Mouse (Mus musculus): ENCODE measurements around the gene Ppp1r7. TPM values are rescaled to one million over a fixed set of nuclear protein-coding genes. Genes with fewer than 3 reads are reported as not detected.

Gene Ppp1r7
- 31.6 and 46.4 TPM in 2 replicates for polyA plus RNA-seq (2015; fragmentation: Nextera tagmentation; extraction: Ambion mirVana)

GRCm38 (mm10) chr1:93342648-93343503, at the start of gene Ppp1r7, which contains the start of gene Pask:
Ppp1r7 (plus strand) TSS chr1:93342854.
Pask (minus strand) TSS chr1:93343482.

DNA sequence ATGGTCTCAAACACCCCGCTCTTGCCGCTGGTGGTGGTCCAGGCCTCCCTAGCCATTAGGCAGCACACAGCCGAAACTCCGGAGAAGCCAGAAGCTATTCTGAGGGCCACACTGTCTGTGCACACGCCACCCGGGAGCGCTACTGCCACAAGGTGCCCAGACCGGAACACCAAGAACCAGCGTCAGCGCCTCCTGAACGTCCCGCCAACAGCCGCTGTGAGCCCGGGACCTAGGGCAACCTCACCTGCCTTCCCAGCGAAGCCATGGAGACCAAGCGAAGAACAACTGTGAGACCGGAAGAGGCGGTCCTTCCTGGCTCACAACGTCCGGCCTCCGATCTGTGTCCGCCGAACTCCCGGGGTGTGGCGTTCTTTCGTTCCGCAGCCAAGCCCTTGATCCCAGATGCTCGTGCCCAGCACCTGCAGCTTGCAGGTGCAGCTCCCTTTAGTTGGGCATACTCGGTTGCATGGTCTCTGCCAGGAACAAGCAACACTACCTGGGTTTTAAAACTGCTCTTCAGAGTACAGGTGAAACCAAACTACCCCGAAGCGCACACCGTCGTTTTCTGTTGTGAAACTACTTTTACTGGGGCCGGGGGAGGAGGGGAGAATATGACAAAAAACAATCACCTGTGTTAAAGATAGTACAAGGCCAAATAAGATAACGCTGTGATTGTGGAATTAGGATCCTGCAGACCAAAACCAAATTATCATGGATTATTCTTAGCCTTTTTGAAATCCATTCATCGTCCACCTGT, 36.9 kb upstream of the Ppp1r7 start, which contains the start of gene Mterf4:
Mterf4 (minus strand) TSS at position 335 of the 757 bp plus-strand sequence.

GRCm38 (mm10) chr1:93373665-93374064, 31.0 kb downstream of the Ppp1r7 start, which contains the start of gene Ano7:
Ano7 (plus strand) TSS chr1:93373930.

Small RNA genes lying within 50 kb of the gene (microRNA-seq; reads per million reads assigned to microRNA genes)
- not detected for gene Mir6345 (ENCODE audit: borderline replicate concordance, insufficient number of aligned reads)
- not detected for gene Mir6902 (ENCODE audit: borderline replicate concordance, insufficient number of aligned reads)

Other genes with a start within 250 kb of the Ppp1r7 start
- gene Kif1a, start 240.9 kb upstream of the Ppp1r7 start, polyA plus RNA-seq (2015; fragmentation: Nextera tagmentation; extraction: Ambion mirVana), result 34.3 and 67.0 TPM in 2 replicates
- gene Agxt, start 207.6 kb upstream of the Ppp1r7 start, polyA plus RNA-seq (2015; fragmentation: Nextera tagmentation; extraction: Ambion mirVana), result 9.1 and 12.7 TPM in 2 replicates
- 0.27 and 0.28 TPM in 2 replicates for gene 2310007B03Rik, start 181.9 kb upstream of the Ppp1r7 start, polyA plus RNA-seq (2015; fragmentation: Nextera tagmentation; extraction: Ambion mirVana)
- 0.25 and 0.58 TPM in 2 replicates for gene Crocc2, start 174.1 kb upstream of the Ppp1r7 start, polyA plus RNA-seq (2015; fragmentation: Nextera tagmentation; extraction: Ambion mirVana)
- 6.1 and 8.1 TPM in 2 replicates for gene Sned1, start 107.0 kb upstream of the Ppp1r7 start, polyA plus RNA-seq (2015; fragmentation: Nextera tagmentation; extraction: Ambion mirVana)
- gene Mterf4, start 36.9 kb upstream of the Ppp1r7 start, polyA plus RNA-seq (2015; fragmentation: Nextera tagmentation; extraction: Ambion mirVana), result 30.9 and 33.3 TPM in 2 replicates
- gene Pask, start 628 bp downstream of the Ppp1r7 start, polyA plus RNA-seq (2015; fragmentation: Nextera tagmentation; extraction: Ambion mirVana), result 3.3 and 4.2 TPM in 2 replicates
- gene Ano7, start 31.1 kb downstream of the Ppp1r7 start, polyA plus RNA-seq (2015; fragmentation: Nextera tagmentation; extraction: Ambion mirVana), result 0.19 and 0.39 TPM in 2 replicates
- gene Hdlbp, start 136.0 kb downstream of the Ppp1r7 start, polyA plus RNA-seq (2015; fragmentation: Nextera tagmentation; extraction: Ambion mirVana), result 92.2 and 145 TPM in 2 replicates
- 3.8 and 5.1 TPM in 2 replicates for gene Farp2, start 169.2 kb downstream of the Ppp1r7 start, polyA plus RNA-seq (2015; fragmentation: Nextera tagmentation; extraction: Ambion mirVana)

All from adrenal gland, postnatal 0 days (tissue).